Mouse (Mus musculus): ENCODE measurements at regions not wholly inside any gene's neighbourhood (a gene's known extent, or its start where the extent isn't known, plus 50 kb on each side); places are given as distances from the start of the nearest gene placed in this dataset.
"Not testable (repeated sequence)": the region's sequence is repeated elsewhere in the genome, so short reads cannot be mapped to it uniquely, and the experiment has no call there.

- not testable (repeated sequence) for TF ChIP-seq CTCF (IDR thresholded peaks at IDR 0.05; ENCODE audit: low read depth, low read length); POLR2A (IDR thresholded peaks at IDR 0.05; ENCODE audit: extremely low read depth, insufficient read depth, low read length)
These were observed 665.3 kb upstream of the Gm21863 start for GRCm38 (mm10) chr12:19289038-19289437.
